Mouse (Mus musculus) embryonic facial prominence, embryonic 11.5 days (tissue): Measurements from ENCODE around the gene Nme6. TPM values are rescaled to one million over a fixed set of nuclear protein-coding genes. Genes with fewer than 3 reads are reported as not detected.

Source experiments
- ATAC-seq: fragments of 200-750 bp; cut with Nextera tagmentation; replicated peaks from 2 replicates; pipeline ENCODE4 v1.8.0; 2017; ENCODE audit warnings: low read depth; ENCODE audit not compliant: insufficient number of reproducible peaks, low FRiP score, low TSS enrichment
- DNase-seq: peaks from one replicate; pipeline ENCODE4 v3.0.0-alpha.2; 2015; ENCODE audit warnings: low spot score
- H3K27ac ChIP-seq: fragments of 300-500 bp; sonication (generic); replicated peaks from 2 replicates; pipeline ENCODE4 v1.5.1; 2014; ENCODE audit warnings: mild to moderate bottlenecking, low read depth, low read length, control low read depth
- H3K27me3 ChIP-seq: fragments of 300-500 bp; sonication (generic); 2 replicates; pipeline ENCODE4 v1.6.1; 2014; ENCODE audit warnings: mild to moderate bottlenecking, low read length, moderate library complexity, mixed read lengths; ENCODE audit not compliant: control insufficient read depth, insufficient read depth
- H3K36me3 ChIP-seq: fragments of 300-500 bp; sonication (generic); replicated peaks from 2 replicates; pipeline ENCODE4 v1.6.1; 2014; ENCODE audit warnings: low read depth, mild to moderate bottlenecking, low read length, moderate library complexity, mixed read lengths; ENCODE audit not compliant: control insufficient read depth, insufficient read depth
- H3K4me1 ChIP-seq: fragments of 300-500 bp; sonication (generic); 2 replicates; pipeline ENCODE4 v1.6.1; 2014; ENCODE audit warnings: low read length, mixed read lengths; ENCODE audit not compliant: control insufficient read depth, insufficient read depth
- H3K4me2 ChIP-seq: fragments of 300-500 bp; sonication (generic); 2 replicates; pipeline ENCODE4 v1.6.1; 2014; ENCODE audit warnings: low read depth, mild to moderate bottlenecking, control low read depth, low read length, moderate library complexity
- H3K4me3 ChIP-seq: fragments of 300-500 bp; sonication (generic); 2 replicates; pipeline ENCODE4 v1.5.1; 2014; ENCODE audit warnings: low read depth, low read length, control low read depth
- H3K9ac ChIP-seq: fragments of 300-500 bp; sonication (generic); replicated peaks from 2 replicates; pipeline ENCODE4 v1.6.1; 2014; ENCODE audit warnings: mild to moderate bottlenecking, control low read depth, low read length
- H3K9me3 ChIP-seq: fragments of 300-500 bp; sonication (generic); replicated peaks from 2 replicates; pipeline ENCODE4 v1.6.1; 2016; ENCODE audit warnings: mild to moderate bottlenecking, low read length, inconsistent platforms, mixed read lengths; ENCODE audit not compliant: control insufficient read depth
- WGBS: fragments of 180-500 bp; shearing (Covaris S2); extraction: QIAGEN DNeasy Blood & Tissue Kit; methylation state at CpG from one replicate; pipeline ENCODE4 v1.1.7; 2014; 5-methylcytosine and 5-hydroxymethylcytosine counted together
- polyA plus RNA-seq: library from polyadenylated mRNA; unstranded; fragments of >200 nt; fragmentation: Nextera tagmentation; extraction: Ambion mirVana; gene quantifications from 2 replicates; pipeline ENCODE4 v1.2.1, GENCODE M21; 2014

Gene Nme6
- polyA plus RNA-seq, 1 experiment from 2014 or later, result 89.7 TPM

- DNase-seq, result peak; percentile 56
Observed at GRCm38 (mm10) chr9:109875695-109876601, 43.4 kb downstream of the Nme6 start.

GRCm38 (mm10) chr9:109876756-109877155, 44.2 kb downstream of the Nme6 start:
- peaks cover 18% of the 10 kb centered on the region for H3K36me3 ChIP-seq
- peak overlapping the region; percentile 99 for H3K9ac ChIP-seq
- H3K4me3 ChIP-seq, result peak overlapping the region; percentile 98
- H3K27me3 ChIP-seq, result no peaks in the 10 kb centered on the region
- DNase-seq (no peak), ATAC-seq (no peak)
- no peaks in the 10 kb centered on the region for H3K9me3 ChIP-seq
- H3K27ac ChIP-seq, result no peak overlapping the region
- H3K4me2 ChIP-seq, result peak overlapping the region; percentile 56
- H3K4me1 ChIP-seq, result no peaks in the 10 kb centered on the region
- 3% methylated on average over 3 of the region's 3 CpGs for WGBS

More at GRCm38 (mm10) chr9:109875695-109876601, 43.4 kb downstream of the Nme6 start:
- Histone ChIP-seq H3K36me3 (peaks cover 14% of the 10 kb centered on the region), H3K4me1 (no peaks in the 10 kb centered on the region), H3K27ac (peak overlapping the region; percentile 85), H3K9me3 (no peaks in the 10 kb centered on the region), H3K9ac (peak overlapping the region; percentile 99), H3K4me2 (peak overlapping the region; percentile 56), H3K27me3 (no peaks in the 10 kb centered on the region), H3K4me3 (peak overlapping the region; percentile 98)
- under 1% methylated on average over 75 of the region's 76 CpGs for WGBS
- ATAC-seq, result peak; percentile 49

GRCm38 (mm10) chr9:109877666-109878065, 45.1 kb downstream of the Nme6 start:
- H3K9ac ChIP-seq, result no peak overlapping the region; the same call in 1 of the 2 replicates
- no peaks in the 10 kb centered on the region for H3K4me1 ChIP-seq
- H3K4me2 ChIP-seq, result peak overlapping the region; percentile 56
- H3K9me3 ChIP-seq, result no peaks in the 10 kb centered on the region
- H3K36me3 ChIP-seq, result peaks cover 18% of the 10 kb centered on the region
- no peak for DNase-seq
- H3K27me3 ChIP-seq, result no peaks in the 10 kb centered on the region
- ATAC-seq, result no peak
- 79% methylated on average over 5 of the region's 5 CpGs for WGBS
- H3K4me3 ChIP-seq, result peak overlapping the region; percentile 98
- no peak overlapping the region for H3K27ac ChIP-seq

GRCm38 (mm10) chr9:109879305-109879704, 46.8 kb downstream of the Nme6 start:
- H3K9ac ChIP-seq, result no peak overlapping the region
- H3K4me1 ChIP-seq, result no peaks in the 10 kb centered on the region
- no peak overlapping the region for H3K4me2 ChIP-seq
- ATAC-seq (no peak), DNase-seq (no peak)
- H3K36me3 ChIP-seq, result peaks cover 22% of the 10 kb centered on the region
- no peak overlapping the region for H3K4me3 ChIP-seq
- no peaks in the 10 kb centered on the region for H3K9me3 ChIP-seq
- 100% methylated on average over 1 of the region's 1 CpGs for WGBS
- no peaks in the 10 kb centered on the region for H3K27me3 ChIP-seq
- H3K27ac ChIP-seq, result no peak overlapping the region

- H3K27me3 ChIP-seq, result no peaks in the 10 kb centered on the region
- H3K9ac ChIP-seq, result no peak overlapping the region
- ATAC-seq, result no peak
- H3K27ac ChIP-seq, result no peak overlapping the region
- H3K4me2 ChIP-seq, result no peak overlapping the region
- H3K4me3 ChIP-seq, result no peak overlapping the region
- H3K4me1 ChIP-seq, result no peaks in the 10 kb centered on the region
- H3K9me3 ChIP-seq, result no peaks in the 10 kb centered on the region
- peaks cover 25% of the 10 kb centered on the region for H3K36me3 ChIP-seq
- WGBS, result 82% methylated on average over 4 of the region's 4 CpGs
- no peak for DNase-seq
Observed at GRCm38 (mm10) chr9:109886259-109886658, 53.7 kb downstream of the Nme6 start.

GRCm38 (mm10) chr9:109887321-109887720, 54.8 kb downstream of the Nme6 start:
- no peaks in the 10 kb centered on the region for H3K27me3 ChIP-seq
- H3K4me2 ChIP-seq, result no peak overlapping the region
- no peak overlapping the region for H3K9ac ChIP-seq
- H3K36me3 ChIP-seq, result peaks cover 32% of the 10 kb centered on the region
- no peak overlapping the region for H3K4me3 ChIP-seq
- WGBS, result 95% methylated on average over 5 of the region's 5 CpGs
- no peaks in the 10 kb centered on the region for H3K4me1 ChIP-seq
- no peak for DNase-seq
- no peak overlapping the region for H3K27ac ChIP-seq
- ATAC-seq, result no peak
- H3K9me3 ChIP-seq, result no peaks in the 10 kb centered on the region

- DNase-seq (no peak), ATAC-seq (no peak)
- Histone ChIP-seq H3K4me2 (no peak overlapping the region), H3K4me3 (no peak overlapping the region), H3K27ac (no peak overlapping the region), H3K9me3 (no peaks in the 10 kb centered on the region), H3K36me3 (peaks cover 22% of the 10 kb centered on the region), H3K9ac (no peak overlapping the region), H3K27me3 (no peaks in the 10 kb centered on the region), H3K4me1 (no peaks in the 10 kb centered on the region)
- 91% methylated on average over 8 of the region's 8 CpGs for WGBS
Observed at GRCm38 (mm10) chr9:109891501-109891900, 59.0 kb downstream of the Nme6 start.
